Mouse (Mus musculus) CD4-positive, CD25-positive, alpha-beta regulatory T cell, adult 4 months (primary cell): ENCODE results near the gene Blvrb. TPM values are rescaled to one million over a fixed set of nuclear protein-coding genes. Genes with fewer than 3 reads are reported as not detected.

ENCODE experiments used
- ATAC-seq: one replicate; pipeline ENCODE4 v1.8.0; 2017
- polyA plus RNA-seq, 2 experiments: library from polyadenylated mRNA; unstranded; fragments of 100-300 nt; shearing (Covaris generic); gene quantifications; one replicate each; pipeline ENCODE4 v1.2.1; 2017

Gene Blvrb
- polyA plus RNA-seq, result 10 to 100 TPM; 14.1 to 19.9 TPM

DNA sequence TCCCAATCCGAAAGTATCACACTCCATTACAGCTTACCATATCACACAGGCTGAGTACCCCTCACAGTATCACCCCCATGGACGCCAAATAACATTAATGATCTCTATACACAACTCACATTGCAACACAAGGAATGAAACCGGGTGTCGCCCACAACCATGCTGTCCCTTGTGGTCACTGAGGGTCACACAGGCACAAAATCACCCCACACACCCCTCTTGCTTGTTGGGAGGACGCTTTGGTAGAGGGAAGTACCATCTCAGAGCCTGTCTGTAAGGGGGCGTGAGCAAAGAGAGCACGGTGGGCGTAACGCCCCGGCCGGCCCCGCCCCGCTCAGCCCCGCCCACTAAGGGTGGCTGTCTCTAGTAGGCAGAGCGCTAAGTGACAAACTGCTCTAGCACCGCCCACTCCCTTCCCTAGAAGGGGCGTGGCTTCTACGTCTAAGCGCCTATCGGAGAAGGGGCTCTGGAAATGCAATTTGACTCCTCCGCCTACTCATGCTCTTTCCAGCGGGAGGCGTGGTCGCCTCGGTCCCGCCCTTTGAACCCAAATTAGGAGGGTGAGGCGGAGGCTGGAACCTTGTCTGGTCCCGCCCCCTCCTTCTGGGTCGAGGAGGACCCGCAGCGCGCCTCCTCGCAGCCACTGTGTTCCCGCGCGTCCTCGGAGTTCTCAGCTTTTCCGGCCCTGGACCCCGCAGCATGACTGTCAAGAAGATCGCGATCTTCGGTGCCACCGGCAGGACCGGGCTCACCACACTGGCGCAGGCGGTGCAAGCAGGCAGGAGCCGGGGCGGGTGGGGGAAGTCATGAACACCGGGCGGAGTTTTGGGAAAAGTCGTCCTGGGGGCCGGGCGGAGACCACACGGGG is at the start of gene Blvrb, which contains the start of gene Sptbn4:
Blvrb (plus strand) TSS at position 560 of the 868 bp plus-strand sequence.
Sptbn4 (minus strand) TSS at position 268 of the 868 bp plus-strand sequence.
- ATAC-seq, result peak; percentile 92

- ATAC-seq, result no peak
These were observed 47.2 kb upstream of the Blvrb start for GRCm38 (mm10) chr7:27400545-27400944.

GRCm38 (mm10) chr7:27402675-27403074 is 45.1 kb upstream of the Blvrb start:
- peak; percentile 62 for ATAC-seq

GRCm38 (mm10) chr7:27404203-27404942 is 43.4 kb upstream of the Blvrb start:
- no peak for ATAC-seq

- no peak for ATAC-seq
These were observed 41.3 kb upstream of the Blvrb start for GRCm38 (mm10) chr7:27406481-27406880.

DNA sequence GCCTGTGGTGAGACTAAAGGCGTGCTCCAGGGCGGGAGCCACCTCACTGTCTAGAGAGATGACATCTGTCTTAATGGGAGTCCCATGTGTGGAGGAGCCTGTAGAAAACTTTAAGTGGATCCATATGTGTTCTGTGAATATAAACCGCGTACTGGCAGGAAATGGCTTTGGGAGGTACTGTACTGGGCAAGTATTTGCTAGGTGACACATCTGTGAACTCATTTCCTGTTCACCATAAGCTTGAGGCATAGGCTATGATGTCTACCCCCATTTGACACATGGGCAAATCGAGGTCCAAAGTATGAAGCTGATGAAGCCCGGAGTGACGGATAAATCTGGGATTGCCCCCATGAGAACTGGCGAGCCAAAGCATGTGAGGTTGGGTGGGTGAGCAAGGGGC is 40.0 kb upstream of the Blvrb start:
- ATAC-seq, result no peak

GRCm38 (mm10) chr7:27408379-27409176 is 39.2 kb upstream of the Blvrb start:
- no peak for ATAC-seq

GRCm38 (mm10) chr7:27417151-27417550 is 30.6 kb upstream of the Blvrb start:
- no peak for ATAC-seq

DNA sequence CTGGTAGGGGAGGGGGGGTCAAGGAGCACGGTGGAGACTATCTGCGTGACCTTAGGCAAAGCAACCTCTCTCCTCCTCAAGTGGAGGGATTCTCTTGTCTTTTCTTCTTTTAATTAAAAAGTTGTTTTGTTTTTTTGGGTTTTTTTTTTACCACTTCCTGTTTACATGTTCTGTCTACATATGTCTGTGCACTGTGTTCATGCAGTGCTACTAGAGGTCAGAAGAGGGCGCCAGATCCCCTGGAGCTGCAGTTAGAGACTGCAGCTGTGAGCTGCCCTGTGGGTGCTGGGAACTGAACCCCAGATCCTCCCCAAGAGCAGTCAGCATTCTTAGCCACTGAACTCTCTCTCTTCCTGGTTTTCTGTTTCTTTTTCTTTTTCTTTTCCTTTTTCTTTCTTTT is 28.7 kb upstream of the Blvrb start:
- peak; percentile 60 for ATAC-seq

DNA sequence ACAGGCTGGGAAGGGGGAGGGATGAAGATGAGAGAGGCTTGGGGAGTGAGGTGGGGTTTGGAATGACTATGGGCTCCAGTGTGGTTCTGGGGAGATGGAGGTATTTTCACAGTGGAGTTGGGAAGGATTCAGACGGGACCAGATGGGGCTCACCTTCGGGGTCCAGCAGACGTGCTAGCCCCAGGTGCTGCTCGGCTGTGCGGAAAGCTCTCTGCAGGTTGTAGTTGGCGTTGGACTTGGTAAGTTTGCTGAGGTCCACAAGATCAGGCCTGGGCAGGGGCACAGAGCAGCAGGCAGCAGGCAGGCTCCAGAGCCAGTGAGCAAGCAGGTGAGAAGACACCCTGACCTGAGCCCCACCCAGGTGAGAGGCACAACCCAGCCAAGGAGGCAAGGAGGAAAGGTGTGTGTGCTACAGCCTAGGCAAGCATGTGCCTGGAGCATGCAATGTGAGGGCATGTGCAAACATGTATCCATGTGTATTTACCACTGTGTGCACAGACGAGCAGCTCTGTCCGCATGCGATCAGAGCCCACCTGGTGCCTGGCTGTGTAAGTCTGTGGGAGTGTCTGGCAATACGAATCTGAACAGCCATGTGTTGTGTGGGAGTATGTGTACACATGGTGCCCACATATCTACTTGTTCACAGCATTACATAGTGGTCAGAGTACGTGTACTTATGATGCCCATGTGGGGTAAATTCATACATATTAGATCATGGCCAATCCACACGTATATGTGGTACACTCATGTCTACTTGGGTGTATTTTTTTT is 24.0 kb upstream of the Blvrb start:
- no peak for ATAC-seq

DNA sequence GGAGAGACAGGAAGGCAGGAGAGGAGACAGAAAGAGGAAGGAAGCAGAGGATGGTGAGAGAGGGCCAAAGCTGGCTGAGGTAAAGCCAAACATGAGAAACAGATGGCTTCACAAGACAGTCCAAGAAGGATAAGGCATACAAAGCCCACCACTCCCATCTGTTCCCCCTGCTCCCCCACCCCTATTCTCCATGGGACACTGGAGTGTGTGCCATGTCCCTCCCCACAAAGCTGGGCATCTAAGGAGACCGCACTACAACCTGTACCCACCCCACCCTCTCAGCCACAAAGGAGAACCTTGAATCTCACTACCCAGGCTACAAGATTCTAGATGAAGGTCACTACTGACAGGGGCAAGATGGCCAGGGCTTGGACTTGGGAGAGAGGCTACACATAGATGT is 20.4 kb upstream of the Blvrb start:
- ATAC-seq, result no peak

DNA sequence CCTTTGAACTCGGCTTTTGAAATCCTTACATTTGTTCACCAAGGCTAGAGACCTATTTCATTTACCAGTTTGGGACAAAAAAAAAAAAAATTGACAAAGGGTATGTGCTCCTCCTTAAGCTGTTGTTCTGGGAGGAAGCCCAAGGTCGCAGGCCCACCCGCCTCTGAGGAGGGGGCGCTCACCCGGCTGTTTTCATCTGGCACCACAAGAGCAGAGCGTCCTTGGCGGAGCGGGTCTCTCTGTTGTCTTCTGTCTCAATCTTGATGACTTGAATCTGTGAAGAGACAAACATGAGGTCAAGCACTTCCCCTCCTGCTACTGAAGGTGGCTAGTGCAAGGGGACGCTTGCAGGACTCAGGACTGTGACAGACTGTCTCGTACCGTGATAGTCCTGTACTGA is 19.8 kb upstream of the Blvrb start:
- no peak for ATAC-seq

DNA sequence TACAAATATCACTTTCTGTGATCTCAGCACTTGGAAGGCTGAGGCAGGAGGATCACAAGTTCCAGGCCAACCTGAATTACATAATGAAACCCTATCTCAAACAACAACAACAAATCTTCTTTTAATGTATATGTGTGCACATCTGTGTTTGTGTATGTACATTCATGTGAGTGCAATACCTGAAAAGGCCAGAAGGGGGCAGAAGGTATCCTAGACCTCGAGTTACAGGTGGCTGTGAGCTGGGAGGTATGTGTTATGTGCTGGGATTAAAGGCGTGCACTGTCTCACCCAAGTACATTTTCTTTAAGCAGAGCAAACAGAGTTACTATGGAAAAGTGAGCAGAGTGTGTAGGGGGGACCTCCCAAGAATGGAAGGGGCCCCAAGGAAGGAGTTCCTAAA is 18.6 kb upstream of the Blvrb start:
- ATAC-seq, result no peak

DNA sequence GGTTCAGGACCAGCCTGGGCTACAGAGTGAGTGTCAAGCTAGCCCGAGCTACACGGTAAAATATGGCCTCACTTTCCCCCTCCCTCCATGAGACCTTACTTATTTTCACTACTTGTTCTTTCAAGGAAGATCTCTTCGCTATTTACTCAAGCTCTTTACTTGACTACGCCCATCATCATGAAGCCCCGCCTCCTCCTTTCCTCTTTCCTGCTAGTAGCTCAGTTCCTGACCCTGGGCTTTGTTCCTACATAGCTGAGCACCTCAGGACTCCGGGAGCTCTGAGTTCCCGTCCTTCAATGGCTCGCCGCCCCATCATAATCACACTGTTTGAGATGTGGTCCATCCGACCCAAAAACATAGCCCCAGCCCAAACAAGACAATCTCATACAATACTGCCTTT is 14.4 kb upstream of the Blvrb start:
- ATAC-seq, result no peak

GRCm38 (mm10) chr7:27433794-27434193 is 14.0 kb upstream of the Blvrb start:
- ATAC-seq, result no peak

- ATAC-seq, result peak; percentile 71
These were observed 10.2 kb upstream of the Blvrb start for GRCm38 (mm10) chr7:27437544-27437943.

- no peak for ATAC-seq
These were observed 7.8 kb upstream of the Blvrb start for GRCm38 (mm10) chr7:27440014-27440413.

DNA sequence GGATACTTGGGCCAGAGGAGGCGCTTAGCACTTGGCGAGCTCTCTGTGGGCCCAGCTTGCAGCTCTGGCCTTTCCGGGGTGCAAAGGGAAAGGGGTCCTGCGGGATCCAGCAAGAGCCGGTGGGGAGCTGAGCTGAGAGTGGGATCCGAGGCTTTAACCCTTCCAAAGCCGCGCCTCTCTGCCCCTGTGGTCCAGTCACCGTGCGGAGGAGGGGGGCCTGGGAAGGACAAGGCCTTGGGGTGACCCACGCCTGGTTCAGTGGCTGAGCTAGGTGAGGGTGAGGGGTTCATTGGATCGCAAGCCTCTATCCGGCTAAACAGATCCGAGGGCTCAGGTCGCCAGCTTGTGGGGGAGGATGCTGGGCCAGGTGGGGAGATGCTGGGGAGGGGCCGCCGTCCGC is 1.7 kb upstream of the Blvrb start:
- ATAC-seq, result no peak

- peak; percentile 18 for ATAC-seq
These were observed 1.0 kb upstream of the Blvrb start for GRCm38 (mm10) chr7:27446521-27447418.

DNA sequence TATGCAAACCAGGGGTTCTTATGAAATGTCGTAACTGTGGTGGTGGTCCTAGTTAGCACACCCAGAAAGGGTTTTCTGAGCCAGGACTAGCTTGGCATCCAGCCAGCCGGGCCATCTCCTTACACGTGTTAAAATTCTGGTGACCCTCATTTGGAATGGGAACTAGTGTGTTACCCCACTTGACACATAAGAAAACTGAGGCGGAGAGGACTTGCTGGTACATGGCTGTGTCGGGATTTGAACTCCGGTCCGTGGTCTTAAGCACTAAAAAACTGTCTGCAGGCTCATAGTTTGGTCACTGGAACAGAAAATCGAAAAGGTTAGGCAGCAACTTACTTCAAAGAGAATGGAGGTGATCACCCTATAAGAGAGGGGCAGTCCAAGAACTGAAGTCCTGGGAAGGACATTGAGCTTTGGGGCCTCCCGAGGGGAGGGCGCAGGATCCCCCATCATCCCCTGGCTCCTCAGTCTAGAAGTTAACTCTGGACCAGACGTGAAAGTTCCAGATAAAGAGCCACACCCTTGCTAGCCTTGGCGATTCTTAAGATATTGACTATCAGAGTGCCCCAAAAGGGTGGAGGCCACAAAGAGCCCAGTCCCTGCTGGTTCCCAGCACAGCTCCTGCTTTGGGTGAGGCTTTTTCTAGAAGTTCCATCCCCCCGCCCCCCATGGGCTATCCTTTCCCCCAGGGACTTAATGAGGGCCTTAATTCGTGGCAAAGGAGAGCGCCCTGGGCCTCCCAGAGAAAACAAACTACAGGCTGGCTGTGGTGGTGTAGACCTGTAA is 836 bp downstream of the Blvrb start:
- ATAC-seq, result no peak
